ENCODE assay signal across 12 mouse cellular contexts in genomic region chr15:62953215-62953941, GRCm38 (mm10).
DNase-seq lines count a peak whose midpoint lies in the region; ATAC-seq lines count a peak whose summit lies in the region.
"Had no signal": no experiment of that assay in that cellular context is flagged by ENCODE, and none has a peak within 500 bp of the region (broad histone marks: within the 10 kb centered on the region; RNA-seq: fewer than 3 reads in every experiment).

No protein-coding gene starts in this region.

- H3K9me3 ChIP-seq in forebrain, embryonic 13.5 days (replicated peaks) = no peaks in the 10 kb centered on the region
- H3K9me3 ChIP-seq in forebrain, embryonic 12.5 days = no peaks in the 10 kb centered on the region

- no peak overlapping the region for H3K4me3 ChIP-seq in forebrain, embryonic 13.5 days
- no peak overlapping the region for H3K4me3 ChIP-seq in forebrain, embryonic 12.5 days (replicated peaks)
- H3K4me3 ChIP-seq: myocyte had no signal

- peak; percentile 68; the same call in 1 of the 2 replicates for ATAC-seq in forebrain, embryonic 13.5 days
- no peak for ATAC-seq in forebrain, embryonic 12.5 days (ENCODE audit: low FRiP score)

- H3K27ac ChIP-seq in forebrain, embryonic 13.5 days = no peak overlapping the region
- H3K27ac ChIP-seq in forebrain, embryonic 12.5 days = no peak overlapping the region

- 74% methylated on average over 6 of the region's 6 CpGs for WGBS in forebrain, embryonic 13.5 days
- WGBS in forebrain, embryonic 12.5 days = 74% methylated on average over 6 of the region's 6 CpGs

- no peaks in the 10 kb centered on the region for H3K36me3 ChIP-seq in forebrain, embryonic 13.5 days (ENCODE audit: poor library complexity, severe bottlenecking)
- H3K36me3 ChIP-seq in forebrain, embryonic 12.5 days (replicated peaks) = no peaks in the 10 kb centered on the region

- H3K4me2 ChIP-seq in forebrain, embryonic 13.5 days = no peak overlapping the region
- no peak overlapping the region for H3K4me2 ChIP-seq in forebrain, embryonic 12.5 days
- H3K4me2 ChIP-seq: liver, embryonic 11.5 days had no signal

- no peaks in the 10 kb centered on the region for H3K27me3 ChIP-seq in forebrain, embryonic 13.5 days
- no peaks in the 10 kb centered on the region for H3K27me3 ChIP-seq in forebrain, embryonic 12.5 days

- H3K4me1 ChIP-seq in forebrain, embryonic 13.5 days = no peaks in the 10 kb centered on the region
- no peaks in the 10 kb centered on the region; the same call in 1 of the 2 replicates for H3K4me1 ChIP-seq in forebrain, embryonic 12.5 days

- peak; percentile 21 for DNase-seq in layer of hippocampus, adult 11-12 months (ENCODE audit: low spot score)
- no peak for DNase-seq in layer of hippocampus, postnatal 36 days
- DNase-seq in frontal cortex, adult 2 months (ENCODE audit: extremely low spot score in 1 of 2, low spot score in 1 of 2) = peak; percentile 41 to 69
- DNase-seq in right cerebral cortex, adult 2 months (ENCODE audit: low spot score in 2 of 2) = peak; percentile 18 to 35
- no peak for DNase-seq in MN1 (ENCODE audit: low spot score)
- DNase-seq in gastrocnemius, postnatal 10 days = no peak
- DNase-seq: B cell, adult 2 months; spleen, adult 18-20 months had no signal

- no peak overlapping the region for H3K9ac ChIP-seq in forebrain, embryonic 13.5 days
- H3K9ac ChIP-seq in forebrain, embryonic 12.5 days = no peak overlapping the region

Comparison
In these comparisons a context has a peak if more than half of its experiments do, and no peak if none do; other contexts are left out.
1. DNase-seq: peak in layer of hippocampus, adult 11-12 months (single experiment), frontal cortex, adult 2 months (2 of 2) and right cerebral cortex, adult 2 months (2 of 2); none in layer of hippocampus, postnatal 36 days (0 of 2), MN1 (single experiment) and gastrocnemius, postnatal 10 days (single experiment).